Mouse (Mus musculus) heart, embryonic 14.5 days (tissue): ENCODE data around the gene Dpf2. TPM values are rescaled to one million over a fixed set of nuclear protein-coding genes. Genes with fewer than 3 reads are reported as not detected.
A peak's percentile ranks its signal among the peaks of the same experiment; 100 is the strongest.

ENCODE experiments used
- ATAC-seq: fragments of 200-750 bp; cut with Nextera tagmentation; 2 replicates; pipeline ENCODE4 v1.8.0; 2017; ENCODE audit warnings: low read depth, moderate TSS enrichment; ENCODE audit not compliant: insufficient number of reproducible peaks, insufficient read depth, low FRiP score
- H3K27ac ChIP-seq, 2 experiments: fragments of 200-500 bp in 1 of 2; fragments of 300-500 bp in 1 of 2; sonication (generic) in 1 of 2; replicated peaks in 1 of 2; 2 replicates each; pipeline ENCODE4 v1.5.1; 2012 to 2014; ENCODE audit warnings: low read depth in 2 of 2, low read length in 2 of 2, control low read depth in 1 of 2, mild to moderate bottlenecking in 1 of 2, mixed read lengths in 1 of 2; ENCODE audit not compliant: control insufficient read depth in 1 of 2, insufficient read depth in 1 of 2
- H3K27me3 ChIP-seq: fragments of 300-500 bp; sonication (generic); 2 replicates; pipeline ENCODE4 v1.6.1; 2014; ENCODE audit warnings: mild to moderate bottlenecking, low read length, control low read depth; ENCODE audit not compliant: control insufficient read depth, insufficient read depth
- H3K36me3 ChIP-seq: fragments of 300-500 bp; sonication (generic); 2 replicates; pipeline ENCODE4 v1.6.1; 2014; ENCODE audit warnings: mild to moderate bottlenecking, control low read depth, low read length, mixed read lengths; ENCODE audit not compliant: control insufficient read depth, insufficient read depth
- H3K4me1 ChIP-seq, 2 experiments: fragments of 200-500 bp in 1 of 2; fragments of 300-500 bp in 1 of 2; sonication (generic) in 1 of 2; 2 replicates each; pipeline ENCODE4 v1.6.1; 2012 to 2014; ENCODE audit warnings: low read length in 2 of 2, control low read depth in 1 of 2, mixed read lengths in 1 of 2; ENCODE audit not compliant: control insufficient read depth in 2 of 2, insufficient read depth in 2 of 2
- H3K4me2 ChIP-seq: fragments of 300-500 bp; sonication (generic); 2 replicates; pipeline ENCODE4 v1.6.1; 2014; ENCODE audit warnings: mild to moderate bottlenecking, low read length
- H3K4me3 ChIP-seq, 2 experiments: fragments of 200-500 bp in 1 of 2; fragments of 300-500 bp in 1 of 2; sonication (generic) in 1 of 2; 2 replicates each; pipeline ENCODE4 v1.5.1; 2012 to 2014; ENCODE audit warnings: low read length in 2 of 2, mild to moderate bottlenecking in 2 of 2, control low read depth in 1 of 2, low read depth in 1 of 2, moderate library complexity in 1 of 2; ENCODE audit not compliant: control insufficient read depth in 1 of 2, insufficient read depth in 1 of 2
- H3K9ac ChIP-seq: fragments of 300-500 bp; sonication (generic); 2 replicates; pipeline ENCODE4 v1.6.1; 2014; ENCODE audit warnings: mild to moderate bottlenecking, low read length
- H3K9me3 ChIP-seq: fragments of 300-500 bp; sonication (generic); 2 replicates; pipeline ENCODE4 v1.6.1; 2016; ENCODE audit warnings: low read length, control low read depth; ENCODE audit not compliant: control insufficient read depth
- WGBS: fragments of 180-500 bp; shearing (Covaris S2); extraction: QIAGEN DNeasy Blood & Tissue Kit; methylation state at CpG from one replicate; pipeline ENCODE4 v1.1.7; 2014; 5-methylcytosine and 5-hydroxymethylcytosine counted together
- polyA plus RNA-seq: library from polyadenylated mRNA; unstranded; fragments of >200 nt; fragmentation: Nextera tagmentation; extraction: Ambion mirVana; gene quantifications from 2 replicates; pipeline ENCODE4 v1.2.1, GENCODE M21; 2014

Dpf2 gene
- polyA plus RNA-seq, 1 experiment from 2014 or later, result 85.8 TPM

DNA sequence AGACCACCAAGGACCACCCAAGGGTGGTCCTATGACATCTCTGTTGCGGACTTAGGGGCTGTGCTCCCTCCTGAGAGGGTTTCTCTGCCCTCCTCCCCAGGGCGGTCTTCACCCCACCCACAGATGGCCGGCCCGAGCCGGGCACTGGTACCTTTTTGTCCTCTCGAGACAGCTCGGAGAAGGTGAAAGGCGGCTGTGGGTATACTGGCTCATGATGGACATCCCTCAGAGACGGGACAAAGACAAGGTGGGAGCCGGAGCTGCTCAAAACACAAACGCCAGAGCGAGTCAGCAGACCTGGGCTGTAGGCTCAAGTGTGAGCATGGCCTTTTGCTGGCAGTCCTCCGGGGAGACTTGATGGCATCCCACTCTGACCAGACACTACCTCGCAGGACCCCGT lies 30.6 kb upstream of the Dpf2 start:
- Histone ChIP-seq H3K27me3 (no peaks in the 10 kb centered on the region), H3K36me3 (peaks cover 63% of the 10 kb centered on the region), H3K4me3 (no peak overlapping the region), H3K4me2 (no peak overlapping the region), H3K9ac (no peak overlapping the region; the same call in 1 of the 2 replicates), H3K9me3 (no peaks in the 10 kb centered on the region), H3K27ac (no peak overlapping the region), H3K4me1 (peaks cover 43 to 53% of the 10 kb centered on the region in 2 experiments)
- ATAC-seq, result no peak
- 83% methylated on average over 15 of the region's 15 CpGs for WGBS

DNA sequence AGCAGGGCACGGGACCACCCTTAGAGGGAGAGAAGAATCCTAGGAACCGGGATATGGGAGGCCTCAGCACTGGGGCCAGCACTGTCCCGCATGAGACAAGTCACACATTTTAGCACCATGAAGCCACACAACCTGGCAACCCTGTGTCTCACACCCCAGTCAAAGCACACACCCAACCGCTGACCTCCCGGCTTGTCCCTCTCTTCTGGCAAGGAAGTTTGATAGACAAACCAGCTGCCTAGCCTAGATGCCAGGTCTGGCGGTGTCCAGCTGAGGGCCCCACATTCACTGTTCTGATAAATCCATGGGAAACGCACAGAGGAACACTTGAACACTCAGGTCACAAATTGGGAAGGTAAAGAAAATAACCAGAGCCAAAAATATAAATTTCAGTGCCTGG lies 29.8 kb upstream of the Dpf2 start:
- no peak overlapping the region for H3K4me3 ChIP-seq
- 57% methylated on average over 7 of the region's 7 CpGs for WGBS
- H3K4me1 ChIP-seq, result peaks cover 49 to 60% of the 10 kb centered on the region in 2 experiments
- H3K4me2 ChIP-seq, result no peak overlapping the region
- H3K36me3 ChIP-seq, result peaks cover 54% of the 10 kb centered on the region
- H3K9me3 ChIP-seq, result no peaks in the 10 kb centered on the region
- H3K27ac ChIP-seq, result no peak overlapping the region
- H3K27me3 ChIP-seq, result no peaks in the 10 kb centered on the region
- no peak overlapping the region; the same call in 1 of the 2 replicates for H3K9ac ChIP-seq
- no peak for ATAC-seq

DNA sequence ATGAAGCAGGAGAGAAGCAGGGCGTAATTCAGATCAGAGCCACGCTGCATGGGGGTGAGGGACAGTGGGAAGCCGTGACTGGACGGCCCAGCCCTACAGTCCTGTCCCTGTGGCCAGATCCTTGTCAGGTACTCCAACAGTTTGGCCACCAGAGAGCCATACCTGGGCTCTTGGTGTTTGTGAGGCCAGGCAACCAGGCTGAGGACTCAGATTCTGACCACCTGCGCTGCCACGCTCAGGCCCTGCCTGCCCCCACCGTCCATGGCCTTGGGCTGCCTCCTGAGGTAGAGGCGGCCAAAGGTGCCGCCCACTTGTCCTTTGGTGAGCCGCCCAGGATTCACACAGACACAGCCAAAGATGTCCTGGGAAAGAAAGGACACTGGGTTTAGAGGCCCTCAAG lies 27.8 kb upstream of the Dpf2 start:
- H3K4me3 ChIP-seq, result no peak overlapping the region
- H3K27ac ChIP-seq, result peak overlapping the region; percentile 15 to 74; a peak in 3 of 4 replicates
- ATAC-seq, result no peak
- H3K9ac ChIP-seq, result no peak overlapping the region; the same call in 1 of the 2 replicates
- 82% methylated on average over 10 of the region's 10 CpGs for WGBS
- no peaks in the 10 kb centered on the region for H3K27me3 ChIP-seq
- peaks cover 43% of the 10 kb centered on the region for H3K36me3 ChIP-seq
- peaks cover 49 to 61% of the 10 kb centered on the region in 2 experiments for H3K4me1 ChIP-seq
- no peak overlapping the region for H3K4me2 ChIP-seq
- no peaks in the 10 kb centered on the region for H3K9me3 ChIP-seq

DNA sequence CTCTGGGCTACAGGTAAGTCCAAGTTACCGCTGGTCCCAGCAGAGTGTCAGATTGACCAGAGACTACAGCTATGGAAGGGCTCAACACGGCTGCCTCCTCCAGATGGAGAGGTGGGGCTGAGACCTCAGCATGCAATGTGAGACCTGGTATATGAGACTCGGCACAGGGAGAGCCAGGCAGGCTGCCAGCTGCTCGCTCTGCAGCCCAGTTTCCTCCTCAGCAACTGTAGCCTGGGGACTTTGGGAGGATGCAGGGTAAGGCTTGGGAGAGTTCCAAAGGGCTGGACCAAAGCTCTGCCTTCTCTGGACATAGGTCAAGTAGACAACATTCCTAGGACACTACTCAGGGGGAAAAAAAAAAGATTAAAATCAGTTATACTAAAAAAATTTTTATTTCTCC lies 27.4 kb upstream of the Dpf2 start:
- 46% methylated on average over 4 of the region's 4 CpGs for WGBS
- Histone ChIP-seq H3K27ac (peak overlapping the region; percentile 14 to 74; a peak in 3 of 4 replicates), H3K9ac (no peak overlapping the region), H3K4me3 (no peak overlapping the region), H3K36me3 (peaks cover 43% of the 10 kb centered on the region), H3K4me1 (peaks cover 48 to 61% of the 10 kb centered on the region in 2 experiments), H3K4me2 (no peak overlapping the region), H3K9me3 (no peaks in the 10 kb centered on the region), H3K27me3 (no peaks in the 10 kb centered on the region)
- peak; percentile 37; the same call in 1 of the 2 replicates for ATAC-seq

DNA sequence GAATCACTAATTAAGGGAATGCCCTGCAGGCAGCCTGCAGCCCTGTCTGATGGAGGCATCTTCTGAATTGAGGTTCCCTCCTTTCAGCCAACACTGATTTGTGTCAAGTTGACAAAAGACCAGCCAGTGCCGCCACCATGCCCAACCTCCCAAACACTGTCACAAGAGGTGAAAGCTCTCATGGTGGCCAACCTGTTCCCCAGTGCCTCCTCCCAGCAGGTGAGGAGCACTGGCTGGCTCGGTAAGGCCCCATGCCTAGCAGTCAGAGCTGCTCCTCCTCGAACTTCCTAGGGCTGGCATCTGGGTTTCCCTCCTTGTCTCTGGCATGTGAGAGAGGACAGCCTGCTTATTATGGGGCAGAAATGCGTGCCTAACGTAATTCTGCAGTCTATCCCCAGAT lies 26.9 kb upstream of the Dpf2 start:
- H3K4me1 ChIP-seq, result peaks cover 48 to 61% of the 10 kb centered on the region in 2 experiments
- 77% methylated on average over 5 of the region's 5 CpGs for WGBS
- ATAC-seq, result no peak

DNA sequence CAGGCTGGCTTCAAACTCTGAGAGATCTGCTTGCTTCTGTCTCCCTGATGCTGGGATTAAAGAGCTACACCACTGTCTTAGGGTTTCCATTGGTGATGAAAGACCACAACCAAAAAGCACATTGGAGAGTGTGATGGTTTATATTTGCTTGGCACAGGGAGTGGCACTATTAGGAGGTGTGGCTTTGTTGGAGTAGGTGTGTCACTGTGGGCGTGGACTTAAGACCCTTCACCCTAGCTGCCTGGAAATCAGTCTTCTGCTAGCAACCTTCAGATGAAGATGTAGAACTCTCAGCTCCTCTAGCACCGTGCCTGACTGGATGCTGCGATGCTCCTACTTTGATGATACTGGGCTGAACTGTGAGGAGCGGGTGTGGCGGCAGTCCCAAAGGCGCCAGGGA lies 25.7 kb upstream of the Dpf2 start:
- ATAC-seq, result no peak

More for the DNA sequence above, 26.9 kb upstream of the Dpf2 start:
- no peak overlapping the region; the same call in 1 of the 2 replicates for H3K9ac ChIP-seq
- H3K27ac ChIP-seq, result peak overlapping the region; percentile 14 to 62; a peak in 3 of 4 replicates
- peaks cover 43% of the 10 kb centered on the region for H3K36me3 ChIP-seq
- no peak overlapping the region for H3K4me3 ChIP-seq
- no peak overlapping the region for H3K4me2 ChIP-seq
- no peaks in the 10 kb centered on the region for H3K27me3 ChIP-seq
- no peaks in the 10 kb centered on the region for H3K9me3 ChIP-seq

DNA sequence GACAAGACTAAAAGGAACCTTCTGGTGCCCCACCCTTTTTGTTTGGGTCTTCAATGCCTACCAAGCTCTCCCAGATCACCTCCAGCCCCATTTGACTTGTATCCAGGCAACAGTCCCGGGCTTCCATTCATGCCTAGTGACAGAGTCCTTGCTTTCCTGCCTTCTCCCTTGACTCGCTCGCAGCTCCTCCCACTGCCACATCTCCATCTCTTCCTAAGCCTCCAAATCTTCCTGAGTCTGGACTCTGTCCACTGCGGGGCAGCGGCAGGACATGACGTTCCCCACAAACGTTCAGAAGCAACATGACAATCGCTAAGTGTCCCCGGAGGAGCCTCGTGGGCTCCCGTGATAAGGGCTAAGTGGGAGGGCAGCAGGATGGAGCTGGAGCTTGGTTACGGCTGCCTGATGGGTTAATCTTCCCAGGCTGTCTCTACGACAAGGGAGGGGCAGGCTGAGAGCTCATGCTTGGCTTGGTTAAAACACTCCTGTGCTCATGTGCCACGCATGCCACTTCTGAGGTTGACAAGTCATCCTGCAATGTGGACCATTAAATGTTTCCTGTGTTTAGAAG lies 25.1 kb upstream of the Dpf2 start:
- peak overlapping the region; percentile 44 for H3K4me2 ChIP-seq
- H3K9me3 ChIP-seq, result no peaks in the 10 kb centered on the region
- H3K4me3 ChIP-seq, result no peak overlapping the region; a peak in 1 of 4 replicates
- peaks cover 35% of the 10 kb centered on the region for H3K36me3 ChIP-seq
- H3K27me3 ChIP-seq, result no peaks in the 10 kb centered on the region
- ATAC-seq, result no peak
- H3K9ac ChIP-seq, result no peak overlapping the region
- peaks cover 31 to 46% of the 10 kb centered on the region in 2 experiments for H3K4me1 ChIP-seq
- 2% methylated on average over 14 of the region's 14 CpGs for WGBS
- peak overlapping the region; percentile 15 to 21; a peak in 2 of 4 replicates for H3K27ac ChIP-seq

More for the DNA sequence above, 25.7 kb upstream of the Dpf2 start:
- Histone ChIP-seq H3K27me3 (no peaks in the 10 kb centered on the region), H3K4me1 (peaks cover 37 to 52% of the 10 kb centered on the region in 2 experiments), H3K27ac (peak overlapping the region in 1 of 2 experiments; percentile 15; a peak in 1 of 4 replicates), H3K4me3 (no peak overlapping the region), H3K36me3 (peaks cover 41% of the 10 kb centered on the region), H3K9me3 (no peaks in the 10 kb centered on the region), H3K9ac (no peak overlapping the region), H3K4me2 (peak overlapping the region; percentile 44; the same call in 1 of the 2 replicates)
- WGBS, result 87% methylated on average over 6 of the region's 6 CpGs
